Mouse (Mus musculus): ENCODE results near the gene Palm. TPM values are rescaled to one million over a fixed set of nuclear protein-coding genes. Genes with fewer than 3 reads are reported as not detected.

Palm gene
- polyA plus RNA-seq (2015; fragmentation: Nextera tagmentation; extraction: Ambion mirVana): 29.6 and 30.8 TPM in 2 replicates

DNA sequence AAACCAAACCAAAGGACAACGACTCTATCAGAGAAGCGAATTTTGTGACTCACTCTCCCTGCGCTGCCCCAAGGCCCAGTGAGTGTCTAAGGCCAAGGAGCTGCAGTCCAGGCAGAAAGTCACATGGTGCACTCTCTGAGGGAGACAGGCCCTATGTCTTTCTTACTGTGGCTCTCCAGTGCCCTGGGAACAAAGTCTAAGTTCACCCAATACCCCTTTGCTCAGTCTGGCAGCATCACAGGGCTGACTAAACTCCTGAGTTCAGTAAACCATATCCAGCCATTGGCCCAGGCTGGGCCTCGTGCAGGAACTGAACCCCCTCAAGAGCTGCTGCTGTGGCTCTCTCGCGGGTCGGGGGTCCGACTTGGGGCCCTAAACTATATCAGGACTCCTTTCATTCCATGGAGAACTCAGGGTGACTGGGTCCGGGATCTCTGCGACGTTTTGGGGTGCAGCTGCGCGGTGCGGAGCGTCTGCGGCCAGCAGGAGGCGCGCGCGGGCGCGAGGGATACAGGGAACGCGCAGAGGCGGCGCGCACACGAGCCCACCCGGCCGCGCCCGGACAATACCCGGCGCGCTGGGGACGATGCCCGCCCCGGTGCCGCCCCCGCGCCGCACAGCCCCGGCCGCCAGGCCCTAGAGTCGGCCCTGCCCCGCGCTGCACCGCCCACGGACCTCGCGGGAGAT lies at the start of gene Palm:
Gene Palm, plus strand, starts transcription at position 522 of the 687 bp plus-strand sequence.
- peak within 1 kb of the TSS; percentile 73 for H3K4me3 ChIP-seq (ENCODE audit: low read depth, low read length)
- H3K4me2 ChIP-seq (replicated peaks; ENCODE audit: low read depth, low read length): peak within 1 kb of the TSS; percentile 93
- no peaks in the 10 kb centered on the region for H3K36me3 ChIP-seq (ENCODE audit: insufficient read depth, low read length)
- peak within 1 kb of the TSS; percentile 51; the same call in 1 of the 2 replicates for H3K27ac ChIP-seq (ENCODE audit: low read length)
- no peaks in the 10 kb centered on the region for H3K27me3 ChIP-seq (replicated peaks; ENCODE audit: insufficient read depth, low read length)
- TF ChIP-seq EP300 (IDR thresholded peaks at IDR 0.05): no peak
- TF ChIP-seq CTCF (IDR thresholded peaks at IDR 0.05): peak; percentile 83
- no peaks in the 10 kb centered on the region for H3K9me3 ChIP-seq (ENCODE audit: low read length)
- WGBS: 6% methylated on average over 39 of the region's 51 CpGs
- ATAC-seq (peak; percentile 67), DNase-seq (ENCODE audit: low spot score) (peak; percentile 69)
- peaks cover 10% of the 10 kb centered on the region; the same call in 1 of the 2 replicates for H3K4me1 ChIP-seq (ENCODE audit: insufficient read depth, low read depth, low read length)
- H3K9ac ChIP-seq (replicated peaks; ENCODE audit: low read depth): peak within 1 kb of the TSS; percentile 48

DNA sequence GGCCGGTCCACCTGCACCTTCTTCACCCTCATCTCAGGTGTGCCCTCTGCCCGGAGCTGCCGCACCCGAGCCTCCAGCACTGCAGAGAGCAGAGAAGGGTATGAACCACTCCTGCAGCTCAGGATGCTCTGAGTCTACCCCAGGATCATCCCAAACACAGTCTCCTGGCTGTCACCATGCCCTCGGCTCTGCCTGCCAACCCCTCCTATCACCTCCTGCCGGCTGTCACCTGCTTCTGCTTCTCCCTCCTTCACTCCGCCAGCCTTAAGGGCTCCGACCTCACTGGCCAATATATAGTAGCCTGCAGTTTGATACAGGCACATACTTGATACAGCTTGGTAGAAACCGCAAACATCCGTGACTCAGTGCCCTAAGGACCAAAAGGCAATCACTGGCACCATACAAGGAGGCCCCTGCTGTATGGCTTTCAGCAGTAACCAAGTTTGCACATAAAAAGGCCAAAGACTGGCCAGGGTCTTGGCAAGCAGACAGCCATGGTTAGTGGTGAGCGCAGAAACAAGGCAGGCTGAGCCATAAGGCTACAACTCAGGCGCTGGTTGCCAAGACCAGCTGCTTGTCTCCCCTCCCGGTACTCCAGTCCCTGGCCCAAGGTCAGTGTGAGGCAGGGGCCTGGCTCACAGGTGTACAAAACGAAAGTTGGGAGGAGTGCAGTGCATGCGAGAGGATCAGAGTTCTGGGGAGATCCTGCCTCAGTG lies 49.6 kb upstream of the Palm start:
- H3K27ac ChIP-seq (ENCODE audit: low read length): no peak overlapping the region
- peaks cover 34% of the 10 kb centered on the region; the same call in 1 of the 2 replicates for H3K36me3 ChIP-seq (ENCODE audit: insufficient read depth, low read length)
- no peak for DNase-seq (ENCODE audit: low spot score)
- no peaks in the 10 kb centered on the region for H3K27me3 ChIP-seq (replicated peaks; ENCODE audit: insufficient read depth, low read length)
- no peak overlapping the region for H3K4me2 ChIP-seq (replicated peaks; ENCODE audit: low read depth, low read length)
- no peaks in the 10 kb centered on the region; the same call in 1 of the 2 replicates for H3K4me1 ChIP-seq (ENCODE audit: insufficient read depth, low read depth, low read length)
- ATAC-seq: no peak
- H3K9ac ChIP-seq (replicated peaks; ENCODE audit: low read depth): no peak overlapping the region
- TF ChIP-seq EP300 (IDR thresholded peaks at IDR 0.05): no peak
- no peak for TF ChIP-seq CTCF (IDR thresholded peaks at IDR 0.05)
- peaks cover 9% of the 10 kb centered on the region for H3K9me3 ChIP-seq (ENCODE audit: low read length)
- H3K4me3 ChIP-seq (ENCODE audit: low read depth, low read length): no peak overlapping the region
- 92% methylated on average over 15 of the region's 15 CpGs for WGBS

DNA sequence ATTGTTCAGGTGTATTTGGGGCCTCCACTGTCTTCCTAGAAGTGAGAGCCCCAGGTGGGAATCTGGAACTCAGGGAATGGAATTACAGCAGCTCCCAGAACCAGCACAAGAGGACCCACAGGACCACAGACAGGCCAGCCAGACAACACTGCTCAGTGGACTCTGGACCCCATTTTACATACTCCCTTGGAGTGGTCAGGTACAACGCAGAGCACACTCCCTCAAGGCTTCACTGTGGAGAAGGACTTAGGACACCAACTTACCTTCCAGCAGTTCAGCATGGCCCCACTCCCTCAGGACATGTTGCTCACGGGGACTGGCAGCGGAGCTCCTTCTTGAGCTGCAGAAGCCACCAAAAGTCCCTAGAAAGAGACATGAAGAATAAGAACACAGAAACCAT lies 48.0 kb upstream of the Palm start:
- Histone ChIP-seq H3K4me2 (replicated peaks; ENCODE audit: low read depth, low read length) (no peak overlapping the region), H3K27ac (ENCODE audit: low read length) (no peak overlapping the region), H3K36me3 (ENCODE audit: insufficient read depth, low read length) (peaks cover 18% of the 10 kb centered on the region; the same call in 1 of the 2 replicates), H3K9ac (replicated peaks; ENCODE audit: low read depth) (no peak overlapping the region), H3K9me3 (ENCODE audit: low read length) (no peaks in the 10 kb centered on the region), H3K27me3 (replicated peaks; ENCODE audit: insufficient read depth, low read length) (no peaks in the 10 kb centered on the region), H3K4me3 (ENCODE audit: low read depth, low read length) (no peak overlapping the region), H3K4me1 (ENCODE audit: insufficient read depth, low read depth, low read length) (no peaks in the 10 kb centered on the region; the same call in 1 of the 2 replicates)
- 89% methylated on average over 3 of the region's 3 CpGs for WGBS
- TF ChIP-seq EP300 (IDR thresholded peaks at IDR 0.05) (no peak), CTCF (IDR thresholded peaks at IDR 0.05) (no peak)
- ATAC-seq (no peak), DNase-seq (ENCODE audit: low spot score) (no peak)

DNA sequence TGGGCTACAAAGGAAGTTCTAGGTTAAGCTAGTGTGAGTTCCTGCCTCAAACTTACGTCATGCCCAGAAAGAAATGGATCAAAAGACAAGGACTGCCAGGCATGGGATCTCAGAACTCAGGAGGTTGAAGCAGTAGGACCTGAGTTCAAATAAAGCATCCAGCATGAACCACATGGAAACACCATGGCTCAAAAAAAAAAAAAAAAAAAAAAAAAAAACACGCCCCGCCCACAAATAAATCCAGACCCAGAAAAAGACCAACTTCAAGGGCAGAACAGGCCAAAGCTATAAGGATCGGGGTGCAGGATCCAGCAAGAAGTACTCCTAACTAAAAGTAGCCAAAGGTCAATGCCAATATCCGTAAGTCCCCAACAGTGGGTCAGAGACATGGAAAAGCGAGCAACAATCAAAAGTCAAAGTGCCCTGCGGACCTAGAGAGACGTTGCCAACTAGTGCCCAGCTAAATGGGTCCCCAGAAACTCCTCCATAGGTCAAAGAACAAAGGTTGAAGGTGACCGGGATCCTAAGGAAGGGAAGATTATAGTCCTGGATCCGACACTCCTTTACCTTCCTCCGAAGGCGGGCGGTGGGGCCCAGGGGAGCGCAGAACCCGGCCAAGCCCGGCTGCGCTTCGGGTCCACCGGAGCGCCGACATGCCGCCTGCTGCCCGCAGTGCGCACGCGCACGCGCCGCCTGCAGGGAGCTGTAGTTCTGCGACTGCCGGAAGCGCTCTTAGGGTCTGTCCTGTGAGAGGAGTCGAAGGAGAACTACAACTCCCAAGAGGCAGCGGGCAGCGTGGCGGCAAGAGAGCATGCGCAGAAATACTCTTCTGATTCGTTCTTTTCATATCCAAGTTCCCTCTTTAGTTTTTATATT lies 47.2 kb upstream of the Palm start, which contains the start of gene Polrmt:
Gene Polrmt, minus strand, starts transcription at position 684 of the 876 bp plus-strand sequence.
- H3K4me3 ChIP-seq (ENCODE audit: low read depth, low read length): peak within 1 kb of the TSS; percentile 53
- 2% methylated on average over 35 of the region's 38 CpGs for WGBS
- no peak within 1 kb of the TSS for H3K27ac ChIP-seq (ENCODE audit: low read length)

DNA sequence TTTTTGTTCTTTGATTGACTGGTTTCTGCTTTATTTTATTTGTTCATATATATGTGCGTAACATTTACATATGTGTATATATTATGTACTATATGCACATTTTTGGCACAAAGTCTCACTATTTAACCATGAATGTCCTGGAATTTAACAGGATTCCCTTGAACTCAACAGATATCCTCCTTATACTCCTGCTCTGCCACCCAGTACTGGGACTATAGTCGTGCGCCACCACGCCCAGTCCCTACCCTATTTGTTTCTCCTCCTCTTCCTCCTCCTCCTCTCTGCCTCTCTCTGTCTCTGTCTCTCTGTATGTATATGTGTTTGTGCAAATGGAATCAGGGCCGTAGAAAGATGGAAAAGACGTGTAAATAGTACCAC lies 46.6 kb upstream of the Palm start:
- 18% methylated on average over 6 of the region's 6 CpGs for WGBS
- no peaks in the 10 kb centered on the region for H3K27me3 ChIP-seq (replicated peaks; ENCODE audit: insufficient read depth, low read length)
- H3K4me1 ChIP-seq (ENCODE audit: insufficient read depth, low read depth, low read length): no peaks in the 10 kb centered on the region; the same call in 1 of the 2 replicates
- H3K4me2 ChIP-seq (replicated peaks; ENCODE audit: low read depth, low read length): peak overlapping the region; percentile 43; the same call in 1 of the 2 replicates
- H3K9me3 ChIP-seq (ENCODE audit: low read length): no peaks in the 10 kb centered on the region
- 0 out of 2 replicates have a peak, but pooled peaks cover 5% of the 10 kb centered on the region for H3K36me3 ChIP-seq (ENCODE audit: insufficient read depth, low read length)
- ATAC-seq: peak; percentile 27
- no peak overlapping the region for H3K4me3 ChIP-seq (ENCODE audit: low read depth, low read length)
- DNase-seq (ENCODE audit: low spot score): no peak
- no peak overlapping the region for H3K9ac ChIP-seq (replicated peaks; ENCODE audit: low read depth)
- no peak overlapping the region for H3K27ac ChIP-seq (ENCODE audit: low read length)
- TF ChIP-seq EP300 (IDR thresholded peaks at IDR 0.05): no peak
- no peak for TF ChIP-seq CTCF (IDR thresholded peaks at IDR 0.05)

More for the DNA sequence above, 47.2 kb upstream of the Palm start, which contains the start of gene Polrmt:
- TF ChIP-seq CTCF (IDR thresholded peaks at IDR 0.05) (peak; percentile 65), EP300 (IDR thresholded peaks at IDR 0.05) (no peak)
- Histone ChIP-seq H3K4me2 (replicated peaks; ENCODE audit: low read depth, low read length) (peak within 1 kb of the TSS; percentile 74), H3K36me3 (ENCODE audit: insufficient read depth, low read length) (peaks cover 12% of the 10 kb centered on the region; the same call in 1 of the 2 replicates), H3K4me1 (ENCODE audit: insufficient read depth, low read depth, low read length) (no peaks in the 10 kb centered on the region; the same call in 1 of the 2 replicates), H3K27me3 (replicated peaks; ENCODE audit: insufficient read depth, low read length) (no peaks in the 10 kb centered on the region), H3K9ac (replicated peaks; ENCODE audit: low read depth) (peak within 1 kb of the TSS; percentile 39), H3K9me3 (ENCODE audit: low read length) (no peaks in the 10 kb centered on the region)
- ATAC-seq (peak; percentile 99), DNase-seq (ENCODE audit: low spot score) (peak; percentile 99)

Data from lung, postnatal 0 days (tissue).